Mouse (Mus musculus) heart, embryonic 10.5 days (tissue): Measurements from ENCODE around the gene Pde4b. TPM values are rescaled to one million over a fixed set of nuclear protein-coding genes. Genes with fewer than 3 reads are reported as not detected.
"Not testable (repeated sequence)": the region's sequence is repeated elsewhere in the genome, so short reads cannot be mapped to it uniquely, and the experiment has no call there.

Experiments
- DNase-seq: peaks from one replicate; pipeline ENCODE4 v3.0.0-alpha.2; 2017; ENCODE audit warnings: low spot score
- H3K27ac ChIP-seq: fragments of 300-500 bp; sonication (generic); 2 replicates; pipeline ENCODE4 v1.5.1; 2016; ENCODE audit warnings: mild to moderate bottlenecking
- H3K27me3 ChIP-seq: fragments of 300-500 bp; sonication (generic); 2 replicates; pipeline ENCODE4 v1.6.1; 2016; ENCODE audit warnings: mild to moderate bottlenecking; ENCODE audit not compliant: poor library complexity, insufficient read depth, severe bottlenecking
- H3K36me3 ChIP-seq: fragments of 300-500 bp; sonication (generic); 2 replicates; pipeline ENCODE4 v1.6.1; 2016; ENCODE audit warnings: mild to moderate bottlenecking, moderate library complexity
- H3K4me1 ChIP-seq: fragments of 300-500 bp; sonication (generic); 2 replicates; pipeline ENCODE4 v1.6.1; 2016; ENCODE audit warnings: mild to moderate bottlenecking
- H3K4me3 ChIP-seq: fragments of 300-500 bp; sonication (generic); 2 replicates; pipeline ENCODE4 v1.5.1; 2016; ENCODE audit warnings: mild to moderate bottlenecking, moderate library complexity
- H3K9me3 ChIP-seq: fragments of 300-500 bp; sonication (generic); 2 replicates; pipeline ENCODE4 v1.6.1; 2016; ENCODE audit warnings: mild to moderate bottlenecking, moderate library complexity
- WGBS: fragments of 180-500 bp; shearing (Covaris S2); methylation state at CpG from one replicate; pipeline ENCODE4 v1.1.7; 2016; 5-methylcytosine and 5-hydroxymethylcytosine counted together
- polyA plus RNA-seq: library from polyadenylated mRNA; unstranded; fragments of >200 nt; fragmentation: Nextera tagmentation; extraction: Ambion mirVana; gene quantifications from 2 replicates; pipeline ENCODE4 v1.2.1, GENCODE M21; 2016

Pde4b gene
- polyA plus RNA-seq, 1 experiment from 2014 or later, result 13.9 TPM

- Histone ChIP-seq H3K9me3 (no peaks in the 10 kb centered on the region), H3K4me1 (peaks cover 9% of the 10 kb centered on the region; the same call in 1 of the 2 replicates), H3K27me3 (no peaks in the 10 kb centered on the region), H3K36me3 (no peaks in the 10 kb centered on the region), H3K27ac (no peak overlapping the region), H3K4me3 (no peak overlapping the region)
- DNase-seq, result no peak
- 46% methylated on average over 4 of the region's 4 CpGs for WGBS
Observed at GRCm38 (mm10) chr4:102486134-102486920, 399.0 kb downstream of the Pde4b start.

- Histone ChIP-seq H3K4me3 (no peak overlapping the region), H3K9me3 (no peaks in the 10 kb centered on the region), H3K27ac (no peak overlapping the region), H3K36me3 (no peaks in the 10 kb centered on the region), H3K4me1 (peaks cover 9% of the 10 kb centered on the region; the same call in 1 of the 2 replicates), H3K27me3 (no peaks in the 10 kb centered on the region)
- 84% methylated on average over 3 of the region's 3 CpGs for WGBS
- DNase-seq, result no peak
Observed at GRCm38 (mm10) chr4:102486921-102487240, 399.5 kb downstream of the Pde4b start.

- Histone ChIP-seq H3K4me1 (peaks cover 9% of the 10 kb centered on the region; the same call in 1 of the 2 replicates), H3K27ac (no peak overlapping the region), H3K27me3 (no peaks in the 10 kb centered on the region), H3K36me3 (no peaks in the 10 kb centered on the region), H3K4me3 (no peak overlapping the region), H3K9me3 (no peaks in the 10 kb centered on the region)
- DNase-seq, result no peak
- WGBS, result 42% methylated on average over 2 of the region's 2 CpGs
Observed at GRCm38 (mm10) chr4:102488000-102488399, 400.7 kb downstream of the Pde4b start.

- DNase-seq, result no peak
- Histone ChIP-seq H3K4me3 (no peak overlapping the region), H3K27ac (no peak overlapping the region), H3K9me3 (no peaks in the 10 kb centered on the region), H3K36me3 (no peaks in the 10 kb centered on the region), H3K27me3 (no peaks in the 10 kb centered on the region), H3K4me1 (peaks cover 13% of the 10 kb centered on the region)
- WGBS, result 76% methylated on average over 11 of the region's 11 CpGs
Observed at GRCm38 (mm10) chr4:102491468-102492123, 404.3 kb downstream of the Pde4b start.

- no peaks in the 10 kb centered on the region for H3K36me3 ChIP-seq
- WGBS, result 90% methylated on average over 5 of the region's 5 CpGs
Observed at GRCm38 (mm10) chr4:102492911-102493310, 405.6 kb downstream of the Pde4b start.

GRCm38 (mm10) chr4:102493342-102494128, 406.2 kb downstream of the Pde4b start:
- WGBS, result 63% methylated on average over 4 of the region's 4 CpGs
- no peaks in the 10 kb centered on the region for H3K27me3 ChIP-seq

More at GRCm38 (mm10) chr4:102492911-102493310, 405.6 kb downstream of the Pde4b start:
- no peak for DNase-seq
- peaks cover 13% of the 10 kb centered on the region for H3K4me1 ChIP-seq
- H3K27me3 ChIP-seq, result no peaks in the 10 kb centered on the region
- no peak overlapping the region for H3K4me3 ChIP-seq
- H3K27ac ChIP-seq, result no peak overlapping the region
- no peaks in the 10 kb centered on the region for H3K9me3 ChIP-seq

GRCm38 (mm10) chr4:102494203-102494602, 406.9 kb downstream of the Pde4b start:
- H3K27me3 ChIP-seq, H3K4me1 ChIP-seq, H3K27ac ChIP-seq, H3K9me3 ChIP-seq, DNase-seq, H3K36me3 ChIP-seq, H3K4me3 ChIP-seq: not testable (repeated sequence)
- 87% methylated on average over 10 of the region's 10 CpGs for WGBS

More at GRCm38 (mm10) chr4:102493342-102494128, 406.2 kb downstream of the Pde4b start:
- H3K36me3 ChIP-seq, result no peaks in the 10 kb centered on the region
- H3K4me1 ChIP-seq, result peaks cover 13% of the 10 kb centered on the region
- H3K4me3 ChIP-seq, result no peak overlapping the region
- no peak overlapping the region for H3K27ac ChIP-seq
- DNase-seq, result no peak
- no peaks in the 10 kb centered on the region for H3K9me3 ChIP-seq

- DNase-seq, result no peak
- no peaks in the 10 kb centered on the region for H3K9me3 ChIP-seq
- no peaks in the 10 kb centered on the region for H3K27me3 ChIP-seq
- H3K27ac ChIP-seq, result no peak overlapping the region
- no peak overlapping the region for H3K4me3 ChIP-seq
- H3K4me1 ChIP-seq, result peaks cover 9% of the 10 kb centered on the region
- 76% methylated on average over 5 of the region's 5 CpGs for WGBS
- no peaks in the 10 kb centered on the region for H3K36me3 ChIP-seq
Observed at GRCm38 (mm10) chr4:102495001-102495400, 407.7 kb downstream of the Pde4b start.

- Histone ChIP-seq H3K27ac (no peak overlapping the region), H3K4me3 (no peak overlapping the region), H3K9me3 (no peaks in the 10 kb centered on the region), H3K27me3 (no peaks in the 10 kb centered on the region), H3K36me3 (no peaks in the 10 kb centered on the region), H3K4me1 (peaks cover 9% of the 10 kb centered on the region)
- WGBS, result 75% methylated on average over 5 of the region's 5 CpGs
- no peak for DNase-seq
Observed at GRCm38 (mm10) chr4:102495474-102495873, 408.1 kb downstream of the Pde4b start.

GRCm38 (mm10) chr4:102496269-102497177, 409.2 kb downstream of the Pde4b start:
- WGBS, result 79% methylated on average over 20 of the region's 20 CpGs
- H3K4me1 ChIP-seq, result peaks cover 9% of the 10 kb centered on the region
- H3K4me3 ChIP-seq, result no peak overlapping the region

GRCm38 (mm10) chr4:102497221-102497620, 409.9 kb downstream of the Pde4b start:
- Histone ChIP-seq H3K4me1 (peaks cover 9% of the 10 kb centered on the region), H3K27me3 (no peaks in the 10 kb centered on the region), H3K36me3 (no peaks in the 10 kb centered on the region), H3K27ac (no peak overlapping the region), H3K4me3 (no peak overlapping the region), H3K9me3 (no peaks in the 10 kb centered on the region)
- 85% methylated on average over 3 of the region's 3 CpGs for WGBS
- DNase-seq, result no peak

More at GRCm38 (mm10) chr4:102496269-102497177, 409.2 kb downstream of the Pde4b start:
- H3K36me3 ChIP-seq, result no peaks in the 10 kb centered on the region
- no peak overlapping the region for H3K27ac ChIP-seq
- no peaks in the 10 kb centered on the region for H3K9me3 ChIP-seq
- no peaks in the 10 kb centered on the region for H3K27me3 ChIP-seq
- no peak for DNase-seq
